Mouse (Mus musculus) ES-Bruce4 (cell line): Measurements from ENCODE around the gene Rcsd1.

Experiments
- CTCF ChIP-seq: IDR thresholded peaks from one replicate; pipeline ENCODE4 v1.8.1; 2011; ENCODE audit warnings: low read depth, low read length
- EP300 ChIP-seq: IDR thresholded peaks from 2 replicates; pipeline ENCODE4 v1.6.1; 2011; ENCODE audit warnings: low read depth, low read length; ENCODE audit not compliant: insufficient read depth
- POLR2A ChIP-seq: IDR thresholded peaks from one replicate; pipeline ENCODE4 v1.8.1; 2011; ENCODE audit warnings: low read length; ENCODE audit not compliant: insufficient read depth

DNA sequence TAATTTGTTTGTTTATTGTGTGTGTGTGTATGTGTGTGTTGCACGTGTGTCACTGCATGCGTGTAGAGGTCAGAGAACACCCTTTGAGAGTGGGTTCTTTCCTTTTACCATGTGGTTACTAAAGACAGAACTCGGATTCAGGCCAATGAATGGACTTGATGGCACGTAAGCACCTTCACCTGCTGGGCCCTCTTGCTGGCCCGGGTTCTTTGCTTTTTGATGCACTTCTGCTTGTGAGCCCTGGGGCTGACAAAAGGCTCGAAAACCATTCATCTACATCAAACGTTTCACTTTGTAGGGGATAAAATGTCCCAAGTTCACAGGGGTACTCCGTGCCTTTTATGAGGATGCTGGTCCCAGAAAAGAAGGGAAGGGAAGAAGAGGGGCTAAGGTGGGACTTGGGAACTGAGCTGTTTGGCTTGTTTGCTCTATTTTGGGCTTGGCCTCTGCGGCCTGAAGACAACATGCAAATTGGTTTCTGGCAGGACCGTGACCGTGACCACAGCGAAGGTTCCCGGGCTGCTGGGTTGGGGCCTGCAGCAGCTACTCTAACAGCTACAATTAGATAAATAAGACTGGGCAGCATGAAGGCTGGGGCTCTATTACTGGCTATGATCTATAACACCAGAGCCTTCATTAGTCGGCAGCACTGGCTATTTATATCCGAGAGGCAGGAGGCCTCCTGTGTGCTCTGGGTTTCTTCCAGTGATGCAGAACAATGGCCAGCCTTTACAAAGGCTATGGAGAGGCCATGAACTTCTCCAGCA is 46.9 kb downstream of the Rcsd1 start:
- TF ChIP-seq CTCF (no peak), POLR2A (no peak), EP300 (no peak)
